Mouse (Mus musculus) heart, postnatal 14 days (tissue): ENCODE measurements around the gene Tmem95. TPM values are rescaled to one million over a fixed set of nuclear protein-coding genes. Genes with fewer than 3 reads are reported as not detected.

Experiments
- DNase-seq, 2 experiments: peaks; one replicate each; pipeline ENCODE4 v3.0.0; 2021 to 2022
- intact Hi-C: fragments of 180-260 bp; cut with DNase I; formaldehyde crosslinking; loops from one replicate; pipeline ENCODE4 v1.15.1; 2025
- total RNA-seq, 2 experiments: library from RNA; stranded (reverse); gene quantifications; 2 replicates each; pipeline ENCODE4 v1.2.3; 2021

The Tmem95 gene
- total RNA-seq, 2 experiments from 2014 or later: not detected

DNA sequence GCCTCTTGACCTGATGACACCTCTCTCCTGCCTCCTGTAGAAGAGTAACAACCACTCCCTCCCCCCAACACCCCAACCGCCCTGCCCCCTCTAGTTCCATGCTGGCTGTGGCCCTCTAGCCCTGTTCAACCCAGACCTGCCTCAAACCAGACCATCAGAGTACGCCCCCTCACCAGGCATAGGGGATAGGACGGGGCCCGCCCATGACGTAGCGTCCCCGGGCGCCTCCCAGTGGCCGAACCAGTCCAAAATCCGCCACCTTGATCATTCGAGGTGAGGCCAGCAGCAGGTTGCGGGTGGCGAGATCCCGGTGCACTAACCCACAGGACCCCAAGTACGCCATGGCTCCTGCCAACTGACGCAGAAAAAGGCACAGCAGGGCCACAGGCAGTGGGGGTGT lies 22.5 kb downstream of the Tmem95 start:
- peak; percentile 52 to 58 for DNase-seq
- intact Hi-C loops: no loop called here

- intact Hi-C loops: no loop called here
- no peak for DNase-seq
Measured at GRCm38 (mm10) chr11:69854680-69855079, 23.1 kb downstream of the Tmem95 start.

GRCm38 (mm10) chr11:69853994-69854393 lies 23.8 kb downstream of the Tmem95 start:
- intact Hi-C loops: no loop called here
- no peak for DNase-seq

- no peak for DNase-seq
- intact Hi-C loops: no loop called here
Measured at GRCm38 (mm10) chr11:69850754-69851153, 27.1 kb downstream of the Tmem95 start.

- DNase-seq: no peak
- intact Hi-C loops: no loop called here
Measured at GRCm38 (mm10) chr11:69849884-69850283, 27.9 kb downstream of the Tmem95 start.

GRCm38 (mm10) chr11:69849128-69849527 lies 28.7 kb downstream of the Tmem95 start:
- intact Hi-C loops: no loop called here
- DNase-seq: no peak

DNA sequence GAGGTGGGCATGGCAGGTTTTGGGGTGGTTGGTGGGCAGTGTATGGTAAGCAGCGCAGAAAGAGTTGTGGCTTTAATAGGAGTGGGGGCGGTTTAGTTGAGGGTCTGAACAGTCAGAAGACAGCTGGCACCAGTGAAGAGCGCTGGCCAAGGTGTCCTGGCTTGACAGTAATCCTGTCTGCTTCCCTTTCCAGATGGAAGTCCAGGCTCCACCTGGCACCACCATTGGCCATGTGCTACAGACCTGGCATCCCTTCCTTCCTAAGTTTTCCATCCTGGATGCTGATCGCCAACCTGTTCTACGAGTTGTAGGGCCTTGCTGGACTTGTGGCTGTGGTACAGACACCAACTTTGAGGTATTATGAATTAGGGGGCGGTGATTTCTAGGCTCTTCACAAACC lies 29.8 kb downstream of the Tmem95 start:
- intact Hi-C loops: no loop called here
- DNase-seq: no peak

DNA sequence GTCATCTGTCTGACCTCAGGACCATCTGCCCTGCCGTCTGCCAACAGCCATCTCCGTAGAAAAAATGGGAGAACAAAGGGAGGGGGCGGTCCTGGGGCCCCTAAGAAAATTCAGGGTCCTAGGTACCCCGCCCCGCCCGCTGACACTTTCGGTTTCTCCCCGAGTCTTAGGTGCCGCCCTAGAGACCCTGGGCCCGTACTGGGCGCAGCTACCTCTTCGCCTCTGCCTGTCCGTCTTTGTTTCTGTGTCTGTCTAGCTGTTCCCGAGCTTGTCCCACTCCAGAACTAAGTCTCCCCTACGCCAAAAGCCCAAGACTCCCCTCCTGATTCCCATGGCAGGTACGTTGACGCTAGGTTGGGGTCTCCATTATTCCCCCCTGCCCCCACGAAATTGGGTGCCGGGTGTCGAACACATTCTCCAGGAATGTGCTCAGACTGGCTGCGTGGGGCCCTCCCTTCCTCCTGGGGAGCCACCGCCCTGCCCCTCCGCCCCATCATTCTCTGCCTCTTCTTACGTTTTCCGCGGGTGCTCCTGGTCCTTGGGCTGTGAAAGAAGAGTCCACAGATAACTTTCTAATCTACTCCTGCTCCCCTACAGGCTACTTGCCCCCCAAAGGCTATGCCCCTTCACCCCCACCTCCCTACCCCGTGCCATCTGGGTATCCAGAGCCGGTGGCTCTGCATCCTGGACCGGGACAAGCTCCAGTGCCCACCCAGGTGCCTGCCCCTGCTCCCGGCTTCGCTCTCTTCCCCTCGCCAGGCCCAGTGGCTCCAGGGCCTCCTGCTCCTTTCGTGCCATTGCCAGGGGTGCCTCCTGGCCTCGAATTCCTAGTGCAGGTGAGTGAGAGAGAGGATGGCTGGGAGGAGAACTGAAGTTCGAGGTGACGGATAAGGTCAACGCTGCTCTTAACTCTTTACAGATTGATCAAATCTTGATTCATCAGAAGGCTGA lies 30.8 kb downstream of the Tmem95 start:
- DNase-seq: peak in 1 of 2 experiments; percentile 41
- intact Hi-C loops: no loop called here

DNA sequence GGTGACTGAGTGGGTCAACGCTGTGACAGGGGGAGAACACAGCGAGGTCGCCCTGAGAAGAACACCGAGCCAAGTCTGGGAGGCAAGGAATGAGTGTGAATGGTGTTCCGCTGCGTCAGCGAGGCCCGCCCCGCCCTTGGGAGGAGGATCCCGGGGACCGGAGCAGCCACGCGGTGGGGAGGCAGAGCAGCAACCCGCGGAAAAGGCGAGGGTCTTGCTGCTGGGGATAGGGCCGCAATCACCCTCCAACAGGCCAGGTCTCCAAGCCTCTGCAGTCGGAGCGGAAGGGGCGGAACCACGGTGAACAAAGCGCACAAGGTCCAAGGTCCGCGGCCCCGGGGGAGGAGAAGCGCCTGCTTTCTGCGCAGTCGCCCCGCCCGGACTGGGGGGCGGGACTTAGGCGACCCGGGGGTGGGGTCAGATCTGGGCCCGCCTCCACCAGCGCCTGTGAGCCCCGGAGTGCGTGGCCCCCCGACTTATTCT lies 31.6 kb downstream of the Tmem95 start, which contains the start of gene Plscr3:
Plscr3 (plus strand) TSS at position 179 of the 483 bp plus-strand sequence.
- intact Hi-C loops: no loop called here
- DNase-seq: peak; percentile 94 to 96

- intact Hi-C loops: loop anchor here (2.0 to 5.0 kb wide), 2 partner anchors 39 to 62 kb away; partner anchors contain the start of genes 2810408A11Rik, Neurl4 and Tmem95
- DNase-seq: no peak
Measured at GRCm38 (mm10) chr11:69838714-69839104, 39.1 kb downstream of the Tmem95 start.

DNA sequence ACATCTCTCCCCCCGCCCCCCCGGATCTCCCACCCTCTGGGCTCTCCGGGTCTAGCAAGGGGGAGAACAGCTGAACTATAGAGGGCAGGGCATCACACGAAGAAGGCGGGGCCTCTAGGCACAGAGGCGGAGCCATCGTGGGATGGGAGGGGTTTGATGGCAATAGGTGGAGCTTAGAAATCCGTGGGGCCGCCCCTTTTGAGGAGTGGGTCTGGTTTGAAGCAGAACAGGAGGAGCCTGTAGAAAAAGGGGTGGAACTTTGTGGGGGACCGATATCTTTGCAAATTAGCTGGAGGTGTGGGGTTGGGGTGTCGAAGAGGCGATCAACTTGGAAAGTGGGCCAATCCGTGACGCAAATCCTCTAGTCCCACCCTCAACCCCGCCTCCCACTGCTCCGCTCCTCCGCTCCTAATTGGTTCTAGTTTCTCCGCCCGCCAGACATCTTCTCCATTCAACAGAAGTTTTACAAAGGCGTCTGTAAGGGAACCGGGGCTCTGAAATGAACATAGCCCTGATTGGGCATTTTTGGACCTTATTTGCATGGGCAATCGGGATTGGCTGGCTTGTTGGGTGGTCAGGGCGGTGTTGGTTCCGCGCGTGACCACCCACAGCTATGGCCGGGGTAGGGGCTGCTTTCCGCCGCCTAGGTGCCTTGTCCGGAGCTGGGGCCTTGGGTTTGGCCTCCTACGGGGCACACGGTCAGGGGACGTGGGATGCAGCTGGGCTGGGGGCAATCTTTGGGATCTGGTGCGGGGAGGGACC lies 39.7 kb downstream of the Tmem95 start, which contains the start of gene Tmem256:
Tmem256 (plus strand) TSS at position 563 of the 762 bp plus-strand sequence.
- peak; percentile 92 to 94 for DNase-seq
- intact Hi-C loops: loop anchor here (2.0 to 5.0 kb wide), 3 partner anchors 35 to 63 kb away; partner anchors contain the start of genes 2810408A11Rik, Neurl4 and Tmem95

GRCm38 (mm10) chr11:69837604-69837951 lies 40.2 kb downstream of the Tmem95 start, which contains the start of gene Nlgn2:
Gene Nlgn2 (minus strand): TSS chr11:69837784.
- intact Hi-C loops: loop anchor here (2.0 to 5.0 kb wide), 2 partner anchors 35 to 40 kb away; partner anchors contain the start of gene Tmem95
- DNase-seq: no peak

GRCm38 (mm10) chr11:69836703-69837576 lies 40.9 kb downstream of the Tmem95 start:
- DNase-seq: peak; percentile 49 to 53
- intact Hi-C loops: loop anchor here (2.0 to 5.0 kb wide), 2 partner anchors 34 to 40 kb away; partner anchors contain the start of gene Tmem95

GRCm38 (mm10) chr11:69835966-69836335 lies 41.9 kb downstream of the Tmem95 start:
- no peak for DNase-seq
- intact Hi-C loops: loop anchor here (2.0 to 5.0 kb wide), 2 partner anchors 33 to 41 kb away; partner anchors contain the start of gene Tmem95

DNA sequence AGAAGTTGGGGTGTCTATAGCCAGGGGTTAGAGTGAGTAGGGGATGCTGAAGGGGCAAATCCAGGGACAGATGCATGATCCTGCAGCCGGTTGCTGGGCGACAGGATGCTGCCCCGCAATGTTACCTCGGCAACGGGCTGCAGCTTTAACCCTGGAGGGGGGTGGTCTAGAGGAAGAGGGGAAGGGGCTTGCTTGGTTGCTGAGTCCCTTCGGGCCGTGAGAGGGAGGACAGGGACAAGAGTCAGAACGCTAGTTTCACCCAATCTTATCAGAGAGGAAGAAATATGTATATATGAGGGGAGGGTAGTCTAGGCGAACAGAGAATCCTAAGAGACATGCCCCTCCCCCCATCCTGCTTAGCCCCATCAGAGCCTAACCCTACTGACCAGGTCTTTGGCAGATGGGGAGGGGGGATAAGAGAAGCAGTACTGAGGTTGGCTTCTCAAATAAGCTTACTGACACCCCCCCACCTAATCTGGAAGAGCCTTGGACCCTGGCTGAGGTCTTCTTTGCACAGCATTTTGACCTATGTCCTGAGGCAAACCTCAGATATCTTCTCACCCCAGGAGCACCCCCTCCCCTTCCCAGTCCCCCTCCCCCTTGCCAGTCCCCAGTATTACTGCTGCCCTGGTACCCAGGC lies 42.4 kb downstream of the Tmem95 start:
- no peak for DNase-seq
- intact Hi-C loops: loop anchor here (5.0 kb wide), 1 partner anchor 42 kb away; the partner anchor contains the start of gene Tmem95

GRCm38 (mm10) chr11:69834001-69834549 lies 43.7 kb downstream of the Tmem95 start:
- intact Hi-C loops: no loop called here
- no peak for DNase-seq

GRCm38 (mm10) chr11:69833554-69833953 lies 44.3 kb downstream of the Tmem95 start:
- no peak for DNase-seq
- intact Hi-C loops: no loop called here

DNA sequence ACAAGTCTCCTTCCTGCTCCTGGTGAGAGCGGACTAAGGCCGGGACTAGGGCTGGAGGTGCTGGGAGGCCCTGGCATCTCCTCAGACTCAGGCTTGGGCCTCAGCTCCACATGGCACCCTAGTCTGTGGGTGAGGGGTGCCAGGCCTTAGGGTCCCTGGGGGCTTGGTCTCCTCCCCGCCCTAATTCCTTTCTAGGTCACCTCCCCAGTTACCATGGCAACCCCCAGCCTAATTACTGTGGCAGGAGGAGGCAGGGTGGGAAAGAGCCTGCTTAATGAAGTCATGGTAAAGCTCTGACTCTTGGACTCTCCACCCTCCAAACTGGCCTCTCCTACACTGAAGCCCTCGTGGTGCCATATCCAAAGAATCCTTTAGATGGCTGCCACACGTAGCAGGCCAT lies 49.0 kb downstream of the Tmem95 start:
- DNase-seq: no peak
- intact Hi-C loops: no loop called here
